Mouse (Mus musculus): ENCODE measurements around the gene Polr2a. TPM values are rescaled to one million over a fixed set of nuclear protein-coding genes. Genes with fewer than 3 reads are reported as not detected.

Polr2a gene
- polyA plus RNA-seq, 1 experiment from 2014 or later = 17.5 TPM

GRCm38 (mm10) chr11:69695361-69696181 is 62.9 kb downstream of the Polr2a start, which contains the start of the genes Tnfsf12 and Tnfsfm13:
Tnfsf12 (minus strand) TSS chr11:69695849.
Tnfsfm13 (minus strand) TSS chr11:69696098.
- peak within 1 kb of the TSS; percentile 46 for H3K4me3 ChIP-seq
- H3K4me1 ChIP-seq = peaks cover 12% of the 10 kb centered on the region
- H3K4me2 ChIP-seq (replicated peaks) = peak within 1 kb of the TSS; percentile 92
- ATAC-seq (replicated peaks) = 0 out of 2 replicates have a peak, but pooled peaks have one; percentile 26
- H3K9me3 ChIP-seq = no peaks in the 10 kb centered on the region
- H3K27ac ChIP-seq (replicated peaks) = no peak within 1 kb of the TSS
- peak within 1 kb of the TSS; percentile 61 for H3K9ac ChIP-seq (replicated peaks)
- WGBS = under 1% methylated on average over 40 of the region's 41 CpGs
- no peaks in the 10 kb centered on the region for H3K27me3 ChIP-seq
- H3K36me3 ChIP-seq = no peaks in the 10 kb centered on the region

- peak overlapping the region; percentile 61 for H3K9ac ChIP-seq (replicated peaks)
- no peak overlapping the region for H3K27ac ChIP-seq (replicated peaks)
- H3K4me2 ChIP-seq (replicated peaks) = peak overlapping the region; percentile 92
- H3K36me3 ChIP-seq = no peaks in the 10 kb centered on the region
- H3K9me3 ChIP-seq = no peaks in the 10 kb centered on the region
- no peak for ATAC-seq (replicated peaks)
- no peaks in the 10 kb centered on the region for H3K27me3 ChIP-seq
- peak overlapping the region; percentile 46 for H3K4me3 ChIP-seq
- WGBS = 22% methylated on average over 6 of the region's 6 CpGs
- H3K4me1 ChIP-seq = peaks cover 12% of the 10 kb centered on the region
Observed at GRCm38 (mm10) chr11:69695046-69695360, 63.4 kb downstream of the Polr2a start.

GRCm38 (mm10) chr11:69693421-69693965 is 64.9 kb downstream of the Polr2a start:
- no peaks in the 10 kb centered on the region for H3K27me3 ChIP-seq
- H3K9ac ChIP-seq (replicated peaks) = no peak overlapping the region
- peaks cover 12% of the 10 kb centered on the region for H3K4me1 ChIP-seq
- no peak overlapping the region for H3K4me2 ChIP-seq (replicated peaks)
- ATAC-seq (replicated peaks) = no peak
- WGBS = 55% methylated on average over 11 of the region's 11 CpGs
- H3K4me3 ChIP-seq = no peak overlapping the region
- no peak overlapping the region for H3K27ac ChIP-seq (replicated peaks)
- no peaks in the 10 kb centered on the region for H3K36me3 ChIP-seq
- no peaks in the 10 kb centered on the region for H3K9me3 ChIP-seq

GRCm38 (mm10) chr11:69692863-69693262 is 65.6 kb downstream of the Polr2a start:
- WGBS = 85% methylated on average over 6 of the region's 6 CpGs
- no peak for ATAC-seq (replicated peaks)
- H3K4me3 ChIP-seq = no peak overlapping the region

GRCm38 (mm10) chr11:69692196-69692811 is 66.1 kb downstream of the Polr2a start:
- Histone ChIP-seq H3K27ac (replicated peaks) (no peak overlapping the region), H3K4me3 (no peak overlapping the region), H3K27me3 (no peaks in the 10 kb centered on the region), H3K9me3 (no peaks in the 10 kb centered on the region), H3K4me2 (replicated peaks) (no peak overlapping the region), H3K36me3 (no peaks in the 10 kb centered on the region), H3K9ac (replicated peaks) (no peak overlapping the region), H3K4me1 (peaks cover 12% of the 10 kb centered on the region)
- no peak for ATAC-seq (replicated peaks)
- 82% methylated on average over 9 of the region's 9 CpGs for WGBS

More at GRCm38 (mm10) chr11:69692863-69693262, 65.6 kb downstream of the Polr2a start:
- Histone ChIP-seq H3K9me3 (no peaks in the 10 kb centered on the region), H3K27me3 (no peaks in the 10 kb centered on the region), H3K9ac (replicated peaks) (no peak overlapping the region), H3K36me3 (no peaks in the 10 kb centered on the region), H3K4me2 (replicated peaks) (no peak overlapping the region), H3K4me1 (peaks cover 12% of the 10 kb centered on the region), H3K27ac (replicated peaks) (no peak overlapping the region)

- ATAC-seq (replicated peaks) = no peak
- Histone ChIP-seq H3K27ac (replicated peaks) (no peak overlapping the region), H3K4me3 (no peak overlapping the region), H3K9me3 (no peaks in the 10 kb centered on the region), H3K36me3 (no peaks in the 10 kb centered on the region), H3K9ac (replicated peaks) (no peak overlapping the region), H3K27me3 (no peaks in the 10 kb centered on the region), H3K4me1 (peaks cover 15% of the 10 kb centered on the region), H3K4me2 (replicated peaks) (no peak overlapping the region)
- whole genome bisulfite sequencing = 96% methylated on average over 1 of the region's 1 CpGs
Observed at GRCm38 (mm10) chr11:69689891-69690290, 68.5 kb downstream of the Polr2a start.

- Histone ChIP-seq H3K4me1 (peaks cover 30% of the 10 kb centered on the region), H3K36me3 (no peaks in the 10 kb centered on the region), H3K4me3 (no peak overlapping the region), H3K27ac (replicated peaks) (no peak overlapping the region), H3K9me3 (no peaks in the 10 kb centered on the region), H3K9ac (replicated peaks) (no peak overlapping the region), H3K27me3 (no peaks in the 10 kb centered on the region), H3K4me2 (replicated peaks) (no peak overlapping the region)
- 65% methylated on average over 5 of the region's 5 CpGs for WGBS
- no peak for ATAC-seq (replicated peaks)
Observed at GRCm38 (mm10) chr11:69687061-69687460, 71.4 kb downstream of the Polr2a start.

GRCm38 (mm10) chr11:69686377-69686776 is 72.1 kb downstream of the Polr2a start:
- no peaks in the 10 kb centered on the region for H3K36me3 ChIP-seq
- no peak overlapping the region for H3K9ac ChIP-seq (replicated peaks)
- H3K9me3 ChIP-seq = no peaks in the 10 kb centered on the region
- no peak for ATAC-seq (replicated peaks)
- no peak overlapping the region for H3K4me2 ChIP-seq (replicated peaks)
- WGBS = 17% methylated on average over 4 of the region's 4 CpGs
- H3K4me3 ChIP-seq = no peak overlapping the region
- no peaks in the 10 kb centered on the region for H3K27me3 ChIP-seq
- H3K4me1 ChIP-seq = peaks cover 31% of the 10 kb centered on the region
- 0 out of 2 replicates have a peak overlapping the region, but pooled peaks have one; percentile 39 for H3K27ac ChIP-seq (replicated peaks)

GRCm38 (mm10) chr11:69685526-69686148 is 72.8 kb downstream of the Polr2a start, which contains the start of gene Tnfsf13:
Tnfsf13 (minus strand) TSS chr11:69685784.
- H3K36me3 ChIP-seq = no peaks in the 10 kb centered on the region
- H3K27me3 ChIP-seq = no peaks in the 10 kb centered on the region
- no peak within 1 kb of the TSS for H3K9ac ChIP-seq (replicated peaks)
- H3K4me1 ChIP-seq = peaks cover 38% of the 10 kb centered on the region
- WGBS = 45% methylated on average over 10 of the region's 10 CpGs
- H3K27ac ChIP-seq (replicated peaks) = peak within 1 kb of the TSS; percentile 39; the same call in 1 of the 2 replicates
- H3K9me3 ChIP-seq = no peaks in the 10 kb centered on the region
- no peak within 1 kb of the TSS for H3K4me3 ChIP-seq
- no peak within 1 kb of the TSS for H3K4me2 ChIP-seq (replicated peaks)
- no peak for ATAC-seq (replicated peaks)

GRCm38 (mm10) chr11:69684936-69685335 is 73.5 kb downstream of the Polr2a start:
- Histone ChIP-seq H3K36me3 (peaks cover 3% of the 10 kb centered on the region; the same call in 1 of the 2 replicates), H3K27ac (replicated peaks) (0 out of 2 replicates have a peak overlapping the region, but pooled peaks have one; percentile 39), H3K9ac (replicated peaks) (no peak overlapping the region), H3K9me3 (no peaks in the 10 kb centered on the region), H3K4me1 (peaks cover 45% of the 10 kb centered on the region), H3K27me3 (no peaks in the 10 kb centered on the region), H3K4me3 (no peak overlapping the region), H3K4me2 (replicated peaks) (no peak overlapping the region)
- no peak for ATAC-seq (replicated peaks)
- 76% methylated on average over 6 of the region's 6 CpGs for WGBS

GRCm38 (mm10) chr11:69684128-69684745 is 74.2 kb downstream of the Polr2a start:
- no peak for ATAC-seq (replicated peaks)
- H3K4me1 ChIP-seq = peaks cover 51% of the 10 kb centered on the region
- H3K9ac ChIP-seq (replicated peaks) = no peak overlapping the region
- H3K36me3 ChIP-seq = peaks cover 3% of the 10 kb centered on the region; the same call in 1 of the 2 replicates
- H3K27me3 ChIP-seq = no peaks in the 10 kb centered on the region
- H3K9me3 ChIP-seq = no peaks in the 10 kb centered on the region
- WGBS = 82% methylated on average over 12 of the region's 12 CpGs
- no peak overlapping the region for H3K27ac ChIP-seq (replicated peaks)
- no peak overlapping the region for H3K4me2 ChIP-seq (replicated peaks)
- H3K4me3 ChIP-seq = no peak overlapping the region

Data from forebrain, embryonic 15.5 days (tissue).